Mouse (Mus musculus): ENCODE measurements around the gene Uba1.
"Not testable (repeated sequence)": the region's sequence is repeated elsewhere in the genome, so short reads cannot be mapped to it uniquely, and the experiment has no call there.

Gene Uba1

GRCm38 (mm10) chrX:20728681-20729080, 70.6 kb downstream of the Uba1 start:
- in situ Hi-C loops (cut with MseI, MboI): no loop called here

DNA sequence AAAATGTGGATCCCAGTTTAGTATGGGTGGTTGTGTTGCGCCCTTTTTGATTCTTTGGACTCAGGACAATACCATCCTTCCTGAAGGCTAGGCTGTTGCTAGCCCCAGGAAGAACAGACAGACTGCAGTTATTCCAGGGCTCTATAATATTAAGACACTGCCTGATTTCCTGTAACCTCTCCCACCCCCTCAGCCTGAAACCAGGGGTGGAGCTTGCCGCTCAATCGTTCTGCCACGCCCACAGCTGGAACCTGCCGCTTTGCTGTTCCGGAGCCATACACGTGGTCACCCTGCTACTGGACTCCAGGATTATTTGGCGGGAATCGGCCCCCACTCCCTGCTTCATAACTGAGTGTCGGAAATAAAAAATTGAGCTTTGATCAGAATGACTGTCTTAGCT, 71.9 kb downstream of the Uba1 start:
- in situ Hi-C loops (cut with MseI, MboI): not testable (repeated sequence)

Data from mouse trophoblast stem cell (cell line).